Mouse (Mus musculus) testis, postnatal 10 days (tissue): ENCODE results near the gene Rpl11.
"Not testable (repeated sequence)": the region's sequence is repeated elsewhere in the genome, so short reads cannot be mapped to it uniquely, and the experiment has no call there.

ENCODE experiments used
- DNase-seq: peaks from one replicate; pipeline ENCODE4 v3.0.0; 2021; ENCODE audit warnings: low spot score

Rpl11 gene

GRCm38 (mm10) chr4:135980223-135980622 is 73.0 kb downstream of the Rpl11 start:
- not testable (repeated sequence) for DNase-seq
